Mouse (Mus musculus) brain, embryonic 14.5 days (tissue): Measurements from ENCODE around the gene Jakmip3.

ENCODE experiments used
- CTCF ChIP-seq: fragments of 200-500 bp; IDR thresholded peaks from 2 replicates; pipeline ENCODE4 v1.5.1; 2012; ENCODE audit warnings: inconsistent platforms, mild to moderate bottlenecking, moderate library complexity, borderline replicate concordance; ENCODE audit not compliant: insufficient read depth, insufficient read length; ENCODE audit errors: extremely low read depth
- POLR2A ChIP-seq: fragments of 200-500 bp; IDR thresholded peaks from 2 replicates; pipeline ENCODE4 v1.6.1; 2012; ENCODE audit warnings: mild to moderate bottlenecking, inconsistent platforms, borderline replicate concordance; ENCODE audit not compliant: poor library complexity, insufficient read depth, insufficient read length, severe bottlenecking; ENCODE audit errors: extremely low read depth

DNA sequence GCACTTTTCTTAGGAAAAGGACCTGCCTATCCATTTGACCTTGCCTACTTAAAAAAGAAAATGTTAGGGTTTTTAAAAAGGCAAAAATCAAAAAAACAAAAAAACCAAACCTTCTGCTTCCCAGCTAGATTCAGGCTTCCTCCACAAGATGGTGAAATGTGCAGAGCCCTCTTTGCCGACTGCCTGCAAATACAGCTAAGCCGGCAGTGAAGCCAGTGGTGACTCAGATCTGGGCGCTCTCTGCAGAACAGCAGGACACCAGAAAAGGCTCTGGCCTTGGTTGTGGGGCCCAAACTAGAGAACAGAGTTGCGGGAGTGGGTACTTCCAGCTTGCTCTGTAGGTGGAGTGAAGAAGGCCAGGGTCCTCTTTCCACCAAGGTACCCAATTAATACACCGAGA lies 1.0 kb downstream of the Jakmip3 start:
- TF ChIP-seq CTCF (no peak), POLR2A (no peak)
